Mouse (Mus musculus): Measurements from ENCODE around the gene Olfr1056.
"Not testable (repeated sequence)": the region's sequence is repeated elsewhere in the genome, so short reads cannot be mapped to it uniquely, and the experiment has no call there.

Olfr1056 gene

DNA sequence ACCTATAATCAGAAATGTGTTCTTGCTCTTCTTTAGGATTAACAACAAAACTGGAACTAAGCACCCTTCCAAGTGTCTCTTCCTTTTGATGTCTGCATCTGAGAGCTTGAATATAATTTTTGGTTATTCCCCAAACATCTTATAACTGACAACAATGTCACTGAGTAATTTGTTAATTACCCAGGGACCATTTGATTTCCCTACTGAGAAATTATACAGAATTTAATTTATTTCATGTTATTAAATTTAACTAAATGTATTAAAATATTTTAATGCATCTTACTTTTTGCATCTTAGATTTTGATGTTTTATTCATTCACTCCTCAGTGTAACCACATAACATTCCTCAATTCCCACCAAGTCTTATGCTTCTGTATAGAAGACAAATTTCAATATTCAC is at the start of gene Olfr1056:
TSS of gene Olfr1056 (minus strand) at position 101 of the 400 bp plus-strand sequence.
- DNase-seq, result no peak

DNA sequence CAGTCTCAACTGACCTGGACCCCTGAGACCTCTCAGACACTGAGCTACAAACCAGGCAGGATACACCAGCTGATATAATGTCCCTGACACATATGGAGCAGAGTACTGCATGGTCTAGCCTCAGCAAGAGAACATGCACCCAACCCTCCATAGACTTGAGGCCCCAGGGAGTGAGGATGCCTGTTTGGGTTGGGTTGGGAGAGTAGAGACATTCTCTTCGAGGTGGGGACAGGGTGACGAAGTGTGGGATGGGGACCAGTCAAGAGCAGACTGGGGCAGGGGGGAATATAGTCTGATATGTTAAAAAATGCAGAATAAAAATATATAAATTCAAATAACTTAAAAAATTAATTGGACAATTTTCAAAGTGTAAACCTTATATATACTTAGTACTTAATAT is 32.8 kb upstream of the Olfr1056 start:
- DNase-seq, result no peak

DNA sequence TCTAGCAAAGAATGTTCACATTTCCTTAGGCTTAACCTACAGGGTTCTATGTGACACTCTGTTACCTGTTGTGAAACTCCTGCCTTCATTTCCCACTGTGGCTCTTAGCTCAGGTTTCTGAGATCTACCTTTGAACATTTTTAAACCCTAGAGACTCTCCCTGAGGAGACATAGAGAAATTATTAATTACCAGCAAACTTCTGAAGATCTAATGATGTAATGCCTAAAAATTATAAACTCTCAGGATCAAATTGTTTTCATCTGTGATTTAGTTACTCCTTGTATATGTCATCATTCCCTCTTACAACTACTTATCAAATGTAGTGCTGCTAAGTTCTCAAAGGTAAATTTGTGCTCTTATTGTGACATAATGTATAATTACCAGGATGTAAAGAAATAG is 26.2 kb upstream of the Olfr1056 start, which contains the start of gene Olfr1058:
TSS of gene Olfr1058 (minus strand) at position 101 of the 400 bp plus-strand sequence.
- DNase-seq, result not testable (repeated sequence)

DNA sequence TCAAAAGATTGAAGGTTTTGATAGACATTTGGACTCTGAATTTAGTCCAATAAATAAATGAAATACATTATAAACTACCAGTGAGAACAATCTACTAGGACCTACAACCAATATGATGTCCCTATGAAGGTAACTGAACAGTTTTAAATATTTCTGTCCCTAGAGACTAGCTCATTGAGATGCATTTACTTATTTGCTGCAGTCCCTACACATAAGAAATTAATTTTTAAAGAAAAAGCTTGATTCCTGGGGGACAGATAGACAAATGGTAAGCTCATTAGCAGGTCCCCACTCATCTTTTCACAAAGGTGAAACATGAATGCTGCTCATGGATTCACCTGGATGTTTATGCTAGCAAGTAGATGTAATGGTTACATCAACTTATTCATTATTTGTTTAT is 16.0 kb upstream of the Olfr1056 start, which contains the start of gene Olfr1057:
TSS of gene Olfr1057 (minus strand) at position 101 of the 400 bp plus-strand sequence.
- DNase-seq, result no peak

DNA sequence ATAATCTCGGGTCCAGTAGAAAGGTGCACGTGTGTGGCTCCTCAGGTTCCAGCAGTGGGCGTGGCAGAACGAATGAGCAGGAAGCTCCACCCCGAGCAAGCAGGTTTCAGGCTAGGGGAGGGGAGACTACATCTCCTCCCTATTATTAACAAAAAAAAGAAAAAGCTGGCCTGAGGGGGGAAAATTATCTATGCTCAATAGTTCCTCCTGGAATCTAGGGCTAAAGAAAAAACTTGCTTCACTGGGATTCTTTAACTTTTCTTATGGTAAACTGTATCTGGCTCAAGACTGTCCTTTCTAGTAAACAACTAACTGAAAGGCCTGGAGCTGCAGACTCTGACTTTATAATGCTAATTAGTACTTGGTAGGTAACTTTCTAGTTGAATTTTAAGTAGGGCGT is 4.1 kb upstream of the Olfr1056 start:
- DNase-seq, result not testable (repeated sequence)

DNA sequence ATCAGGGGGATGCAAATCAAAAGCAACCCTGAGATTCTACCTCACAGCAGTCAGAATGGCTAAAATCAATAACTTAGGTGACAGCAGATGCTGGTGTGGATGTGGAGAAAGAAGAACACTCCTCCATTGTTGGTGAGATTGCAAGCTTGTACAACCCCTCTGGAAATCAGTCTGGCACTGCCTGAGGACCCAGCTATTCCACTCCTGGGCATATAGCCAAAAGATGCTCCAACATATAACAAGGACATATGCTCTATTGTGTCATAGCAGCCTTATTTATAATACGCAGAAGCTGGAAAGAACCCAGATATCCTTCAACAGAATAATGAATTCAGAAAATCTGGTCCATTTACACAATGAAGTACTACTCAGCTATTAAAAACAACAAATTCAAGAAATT is 10.5 kb downstream of the Olfr1056 start:
- not testable (repeated sequence) for DNase-seq

DNA sequence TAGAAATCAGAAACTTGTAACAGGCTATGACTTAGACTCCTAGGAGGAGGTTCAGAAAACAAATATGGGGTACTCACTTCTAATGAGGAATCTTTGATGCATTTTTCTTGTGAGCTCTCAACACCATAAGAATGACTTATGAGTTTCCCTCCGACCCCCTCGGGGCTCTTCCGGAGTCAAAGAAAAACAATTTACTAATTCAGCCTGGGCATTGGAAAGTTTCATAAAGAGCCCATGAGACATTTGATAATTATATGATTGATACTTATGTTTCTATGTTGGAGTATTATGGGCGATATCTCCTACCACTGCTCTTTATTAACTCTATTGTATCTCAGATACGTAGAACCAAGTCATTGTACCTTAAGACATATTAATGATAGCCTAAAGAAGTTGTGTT is 12.1 kb downstream of the Olfr1056 start, which contains the start of gene Olfr1055:
TSS of gene Olfr1055 (minus strand) at position 101 of the 400 bp plus-strand sequence.
- no peak for DNase-seq

DNA sequence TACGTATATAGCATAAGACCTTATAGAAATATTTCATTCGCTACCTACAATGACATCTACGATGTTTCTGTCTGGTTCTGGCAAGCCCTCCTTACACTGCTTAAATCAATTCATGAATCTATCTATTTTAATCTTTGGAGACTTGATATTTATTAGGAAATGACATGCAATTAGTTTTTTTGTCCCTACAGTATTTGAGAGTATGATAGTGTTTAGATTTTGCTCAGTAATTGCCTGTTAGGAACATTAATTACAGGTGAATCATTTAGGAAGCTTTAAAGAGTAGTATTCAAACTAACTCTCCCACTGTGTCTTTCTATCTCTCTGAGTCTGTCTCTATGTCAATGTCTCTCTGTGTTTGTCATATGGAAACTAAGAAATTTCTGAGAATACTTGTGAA is 26.9 kb downstream of the Olfr1056 start, which contains the start of gene Olfr1054:
TSS of gene Olfr1054 (minus strand) at position 101 of the 400 bp plus-strand sequence.
- no peak for DNase-seq

DNA sequence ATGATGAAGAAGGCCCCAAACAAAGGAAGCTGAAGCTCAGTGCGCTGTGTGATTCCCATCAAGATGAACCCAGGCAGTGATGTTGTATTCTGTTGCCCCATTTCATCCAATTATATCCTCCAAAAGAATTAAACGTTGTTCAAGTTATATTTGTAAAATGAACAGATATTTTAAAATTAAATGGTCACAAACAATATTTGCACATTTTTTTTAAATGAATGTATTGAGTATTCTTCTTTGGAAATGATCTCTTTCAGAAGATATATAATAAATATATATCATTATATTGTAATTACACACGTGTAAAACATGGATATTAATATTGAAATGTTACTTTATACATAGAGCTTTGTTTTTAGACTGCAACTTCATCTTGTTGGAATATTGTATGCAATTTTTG is 47.1 kb downstream of the Olfr1056 start, which contains the start of gene Olfr1053:
TSS of gene Olfr1053 (minus strand) at position 101 of the 400 bp plus-strand sequence.
- no peak for DNase-seq

Data from thymus, adult 18-20 months (tissue).